Mouse (Mus musculus) embryonic facial prominence, embryonic 15.5 days (tissue): Measurements from ENCODE around the gene Fam204a. TPM values are rescaled to one million over a fixed set of nuclear protein-coding genes. Genes with fewer than 3 reads are reported as not detected.

Experiments
- ATAC-seq: fragments of 200-750 bp; cut with Nextera tagmentation; 2 replicates; pipeline ENCODE4 v1.8.0; 2017; ENCODE audit warnings: low read depth, moderate TSS enrichment; ENCODE audit not compliant: insufficient number of reproducible peaks, low FRiP score, low TSS enrichment
- H3K27ac ChIP-seq: fragments of 300-500 bp; sonication (generic); replicated peaks from 2 replicates; pipeline ENCODE4 v1.5.1; 2015; ENCODE audit warnings: mild to moderate bottlenecking, inconsistent platforms
- H3K27me3 ChIP-seq: fragments of 300-500 bp; sonication (generic); 2 replicates; pipeline ENCODE4 v1.6.1; 2015; ENCODE audit warnings: inconsistent platforms
- H3K36me3 ChIP-seq: fragments of 300-500 bp; sonication (generic); 2 replicates; pipeline ENCODE4 v1.6.1; 2015; ENCODE audit warnings: mild to moderate bottlenecking, inconsistent platforms
- H3K4me1 ChIP-seq: fragments of 300-500 bp; sonication (generic); 2 replicates; pipeline ENCODE4 v1.6.1; 2015; ENCODE audit warnings: inconsistent platforms
- H3K4me2 ChIP-seq: fragments of 300-500 bp; sonication (generic); replicated peaks from 2 replicates; pipeline ENCODE4 v1.6.1; 2015; ENCODE audit warnings: mild to moderate bottlenecking, inconsistent platforms
- H3K4me3 ChIP-seq: fragments of 300-500 bp; sonication (generic); replicated peaks from 2 replicates; pipeline ENCODE4 v1.5.1; 2015; ENCODE audit warnings: mild to moderate bottlenecking, inconsistent platforms
- H3K9ac ChIP-seq: fragments of 300-500 bp; sonication (generic); 2 replicates; pipeline ENCODE4 v1.6.1; 2015; ENCODE audit warnings: inconsistent platforms
- H3K9me3 ChIP-seq: fragments of 300-500 bp; sonication (generic); replicated peaks from 2 replicates; pipeline ENCODE4 v1.6.1; 2016; ENCODE audit warnings: inconsistent platforms
- WGBS: fragments of 180-500 bp; shearing (Covaris S2); methylation state at CpG from one replicate; pipeline ENCODE4 v1.1.7; 2015; 5-methylcytosine and 5-hydroxymethylcytosine counted together
- polyA plus RNA-seq: library from polyadenylated mRNA; unstranded; fragments of >200 nt; fragmentation: Nextera tagmentation; extraction: Ambion mirVana; gene quantifications from 2 replicates; pipeline ENCODE4 v1.2.1, GENCODE M21; 2015

The Fam204a gene
- polyA plus RNA-seq, 1 experiment from 2014 or later = 50.1 TPM

DNA sequence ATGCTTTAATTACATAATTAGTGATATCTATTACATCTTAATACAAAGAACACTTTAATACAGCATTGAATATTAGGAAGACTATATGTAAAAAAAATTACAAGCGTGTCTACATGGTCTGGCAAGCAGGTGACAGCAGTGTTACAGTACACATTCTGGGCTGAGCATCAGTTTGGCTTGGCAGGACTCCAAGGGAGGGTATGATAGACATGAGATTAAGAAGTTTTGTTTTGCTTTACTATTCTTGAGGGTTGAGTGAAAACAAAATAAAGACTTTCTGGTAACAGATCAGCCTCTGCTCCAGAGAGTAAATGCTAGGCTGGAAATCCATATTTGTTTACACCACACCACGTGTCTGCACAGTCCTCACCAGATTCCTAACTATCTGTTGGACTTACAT, 8.5 kb downstream of the Fam204a start:
- no peak overlapping the region for H3K4me2 ChIP-seq
- 58% methylated on average over 2 of the region's 2 CpGs for WGBS
- 0 out of 2 replicates have a peak, but pooled peaks cover 3% of the 10 kb centered on the region for H3K36me3 ChIP-seq
- H3K27ac ChIP-seq = no peak overlapping the region
- peaks cover 5% of the 10 kb centered on the region; the same call in 1 of the 2 replicates for H3K4me1 ChIP-seq
- no peaks in the 10 kb centered on the region for H3K9me3 ChIP-seq
- H3K9ac ChIP-seq = no peak overlapping the region
- no peak overlapping the region for H3K4me3 ChIP-seq
- no peaks in the 10 kb centered on the region for H3K27me3 ChIP-seq
- no peak for ATAC-seq

DNA sequence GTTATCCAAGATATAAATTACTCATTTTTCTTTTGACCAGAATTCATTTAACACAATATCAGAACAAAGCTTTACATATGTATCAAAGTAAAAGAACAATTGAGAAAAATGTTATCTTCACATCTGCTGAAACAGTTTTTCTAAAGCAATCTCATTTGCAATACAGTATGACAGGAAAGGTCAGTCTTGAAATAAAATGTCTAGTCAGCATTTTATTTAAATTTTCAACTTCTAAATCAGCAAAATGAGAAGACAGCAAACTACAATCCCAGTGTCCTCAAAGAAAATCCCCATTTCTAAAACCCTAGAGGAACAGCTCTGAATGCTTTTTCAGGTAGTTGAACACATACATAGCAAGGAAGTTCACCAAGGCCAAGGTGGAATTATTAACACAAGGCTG, 18.3 kb downstream of the Fam204a start:
- no peak overlapping the region for H3K27ac ChIP-seq
- no peak overlapping the region for H3K9ac ChIP-seq
- ATAC-seq = no peak
- no peaks in the 10 kb centered on the region for H3K9me3 ChIP-seq
- H3K27me3 ChIP-seq = no peaks in the 10 kb centered on the region
- no peak overlapping the region for H3K4me3 ChIP-seq
- no peaks in the 10 kb centered on the region for H3K36me3 ChIP-seq
- no peak overlapping the region for H3K4me2 ChIP-seq
- H3K4me1 ChIP-seq = no peaks in the 10 kb centered on the region

DNA sequence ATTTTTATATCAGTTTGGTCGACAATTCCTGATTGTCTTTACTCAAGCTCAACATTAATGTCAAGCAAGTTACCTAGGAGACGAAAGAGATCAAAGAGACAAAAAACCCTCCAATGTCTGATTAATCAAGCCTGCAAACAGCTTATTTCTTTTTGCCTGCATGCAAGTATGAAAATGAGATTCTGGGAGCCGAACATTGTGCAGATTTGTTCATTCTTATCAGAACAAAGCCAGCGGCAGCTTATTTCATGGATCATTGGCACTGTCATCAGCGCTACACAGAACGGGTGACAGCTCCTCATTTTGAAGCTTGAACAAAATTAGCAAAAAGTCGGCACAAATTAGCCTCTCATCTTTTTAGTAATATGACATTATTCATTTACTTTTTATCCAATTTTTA, 22.3 kb downstream of the Fam204a start:
- H3K27ac ChIP-seq = no peak overlapping the region
- WGBS = 68% methylated on average over 7 of the region's 7 CpGs
- ATAC-seq = no peak
- no peaks in the 10 kb centered on the region for H3K4me1 ChIP-seq
- no peaks in the 10 kb centered on the region for H3K9me3 ChIP-seq
- H3K9ac ChIP-seq = no peak overlapping the region
- no peaks in the 10 kb centered on the region for H3K27me3 ChIP-seq
- H3K36me3 ChIP-seq = peaks cover 5% of the 10 kb centered on the region
- no peak overlapping the region for H3K4me3 ChIP-seq
- H3K4me2 ChIP-seq = no peak overlapping the region

DNA sequence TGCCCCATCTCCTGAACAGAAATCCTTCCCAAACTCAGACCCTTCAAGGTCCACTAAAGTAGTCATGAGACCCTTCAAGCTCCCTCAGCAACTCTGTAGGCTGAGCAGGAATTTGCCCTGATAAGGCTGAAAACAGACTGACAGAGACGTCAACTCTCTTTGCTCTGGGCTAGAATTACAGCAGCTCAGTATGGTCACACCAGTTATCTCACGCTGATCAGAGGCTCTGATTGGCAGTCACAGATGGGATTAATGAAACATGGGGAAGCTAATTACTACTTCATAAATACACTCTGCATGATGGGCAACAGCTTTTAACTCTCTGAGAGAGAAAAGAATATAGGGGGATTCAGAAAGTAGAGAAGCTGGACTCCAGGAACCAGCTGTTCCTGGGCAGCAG, 26.2 kb downstream of the Fam204a start:
- WGBS = 29% methylated on average over 2 of the region's 2 CpGs
- peaks cover 13% of the 10 kb centered on the region for H3K36me3 ChIP-seq

DNA sequence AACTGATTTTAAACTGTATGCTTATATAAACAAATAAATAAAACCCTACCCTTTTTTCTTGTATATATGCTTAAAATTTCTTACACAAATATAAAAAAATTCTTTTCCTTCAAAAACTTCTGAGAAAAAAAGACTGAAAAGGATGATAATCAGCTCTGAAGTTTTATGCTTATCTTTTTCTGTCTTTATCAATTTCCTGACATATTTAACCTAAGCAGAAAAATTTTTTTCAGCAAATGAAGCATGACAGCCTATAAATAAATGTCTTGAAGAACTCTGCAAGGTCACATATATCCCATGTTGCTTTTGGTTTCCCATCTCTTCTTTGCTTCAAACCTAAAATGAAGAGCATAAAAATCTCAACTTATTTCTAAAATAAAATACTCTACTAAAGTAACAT, 27.3 kb downstream of the Fam204a start:
- Histone ChIP-seq H3K4me1 (no peaks in the 10 kb centered on the region), H3K9ac (no peak overlapping the region), H3K4me3 (no peak overlapping the region), H3K27ac (no peak overlapping the region), H3K27me3 (no peaks in the 10 kb centered on the region), H3K9me3 (no peaks in the 10 kb centered on the region), H3K36me3 (peaks cover 21% of the 10 kb centered on the region), H3K4me2 (no peak overlapping the region)
- no peak for ATAC-seq

More for the DNA sequence above, 26.2 kb downstream of the Fam204a start:
- Histone ChIP-seq H3K4me2 (no peak overlapping the region), H3K27me3 (no peaks in the 10 kb centered on the region), H3K9ac (no peak overlapping the region), H3K4me3 (no peak overlapping the region), H3K9me3 (no peaks in the 10 kb centered on the region), H3K4me1 (no peaks in the 10 kb centered on the region), H3K27ac (no peak overlapping the region)
- no peak for ATAC-seq

DNA sequence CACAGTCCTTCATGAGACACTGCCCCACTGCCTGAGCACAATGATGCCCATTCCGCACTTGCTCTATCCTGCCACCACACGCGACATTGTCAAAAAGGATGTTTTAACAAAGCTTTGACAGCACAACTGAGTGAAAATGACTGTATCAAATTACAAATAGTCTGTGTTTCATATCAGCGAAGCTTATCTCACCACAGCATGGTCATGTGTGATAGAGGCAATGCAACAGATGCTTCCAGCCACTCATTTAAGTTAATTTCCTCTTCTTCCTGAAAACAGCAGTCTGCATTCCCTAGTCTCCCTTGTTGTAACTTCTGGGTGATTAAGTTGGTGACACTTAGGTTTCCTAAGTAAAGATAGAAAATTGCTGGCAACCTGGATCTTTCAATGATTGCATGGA, 33.7 kb downstream of the Fam204a start:
- Histone ChIP-seq H3K27me3 (no peaks in the 10 kb centered on the region), H3K4me3 (no peak overlapping the region), H3K4me2 (no peak overlapping the region), H3K9ac (no peak overlapping the region), H3K4me1 (no peaks in the 10 kb centered on the region), H3K9me3 (no peaks in the 10 kb centered on the region), H3K27ac (no peak overlapping the region), H3K36me3 (peaks cover 19% of the 10 kb centered on the region; the same call in 1 of the 2 replicates)
- WGBS = 83% methylated on average over 4 of the region's 4 CpGs
- ATAC-seq = no peak

DNA sequence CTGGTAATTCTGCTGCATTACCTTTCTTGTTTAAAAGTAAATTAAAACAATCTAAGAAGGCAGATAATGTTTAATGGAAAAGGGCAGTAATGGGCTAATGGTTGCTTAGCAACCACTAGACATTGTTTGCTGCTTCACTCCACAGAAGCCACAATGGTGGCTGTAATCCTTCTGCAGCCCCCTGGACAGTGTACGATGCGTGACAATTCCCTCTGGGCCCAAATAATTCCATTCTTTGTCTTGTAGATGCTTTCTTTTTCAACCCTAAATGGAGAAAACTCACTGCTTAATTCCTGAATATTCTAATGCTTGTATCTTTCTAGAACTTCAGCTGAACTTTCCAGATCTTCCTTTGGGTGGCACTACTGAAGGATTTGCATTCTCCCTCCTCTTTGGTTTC, 37.3 kb downstream of the Fam204a start:
- Histone ChIP-seq H3K36me3 (peaks cover 8% of the 10 kb centered on the region; the same call in 1 of the 2 replicates), H3K4me3 (no peak overlapping the region), H3K27ac (no peak overlapping the region), H3K4me1 (no peaks in the 10 kb centered on the region), H3K9me3 (no peaks in the 10 kb centered on the region), H3K4me2 (no peak overlapping the region), H3K27me3 (no peaks in the 10 kb centered on the region), H3K9ac (no peak overlapping the region)
- 47% methylated on average over 2 of the region's 2 CpGs for WGBS
- no peak for ATAC-seq

DNA sequence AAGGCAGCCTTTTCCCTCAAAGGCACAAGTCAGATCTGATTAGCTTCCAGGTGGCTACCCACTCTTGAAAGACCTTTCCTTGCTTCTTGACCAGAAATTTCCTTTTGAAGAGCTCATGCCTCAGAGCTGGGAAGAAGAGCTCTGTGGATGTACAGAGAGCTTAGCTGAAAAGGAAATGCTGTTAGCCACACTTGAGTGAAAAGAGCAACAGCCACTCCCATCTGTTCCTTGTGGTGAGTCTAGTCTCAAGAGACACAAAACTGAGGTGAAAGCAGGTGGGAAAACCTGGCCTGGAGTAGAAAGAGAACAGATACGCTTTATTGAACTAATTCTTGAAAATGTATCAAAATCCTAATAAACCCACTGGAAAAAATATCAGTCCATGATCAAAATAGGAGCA, 43.6 kb downstream of the Fam204a start:
- Histone ChIP-seq H3K36me3 (no peaks in the 10 kb centered on the region), H3K4me3 (no peak overlapping the region), H3K4me1 (no peaks in the 10 kb centered on the region; the same call in 1 of the 2 replicates), H3K9ac (no peak overlapping the region), H3K27me3 (no peaks in the 10 kb centered on the region), H3K4me2 (no peak overlapping the region), H3K9me3 (no peaks in the 10 kb centered on the region), H3K27ac (no peak overlapping the region)
- WGBS = 81% methylated on average over 1 of the region's 1 CpGs
- no peak for ATAC-seq

DNA sequence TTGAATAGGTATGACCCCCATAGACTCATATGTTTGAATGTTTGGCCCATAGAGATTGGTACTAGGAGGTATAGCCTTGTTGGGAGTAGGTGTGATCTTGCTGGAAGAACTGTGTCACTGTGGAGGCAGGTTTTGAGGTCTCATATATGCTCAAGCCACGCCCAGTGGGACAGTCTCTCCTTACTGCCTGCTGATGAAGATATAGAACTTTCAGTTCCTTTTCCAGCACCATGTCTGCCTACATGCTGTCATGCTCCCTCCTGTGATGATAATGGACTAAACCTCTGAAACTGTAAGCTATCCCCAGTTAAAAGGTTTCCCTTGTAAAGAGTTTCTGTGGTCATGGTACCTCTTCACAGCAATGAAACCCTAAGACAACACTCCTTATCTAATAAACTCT, 44.3 kb downstream of the Fam204a start:
- no peak overlapping the region for H3K4me3 ChIP-seq
- H3K9ac ChIP-seq = no peak overlapping the region
- WGBS = 89% methylated on average over 1 of the region's 1 CpGs
- H3K9me3 ChIP-seq = no peaks in the 10 kb centered on the region
- H3K27ac ChIP-seq = no peak overlapping the region
- ATAC-seq = no peak
- H3K36me3 ChIP-seq = no peaks in the 10 kb centered on the region
- H3K4me1 ChIP-seq = no peaks in the 10 kb centered on the region; the same call in 1 of the 2 replicates
- H3K4me2 ChIP-seq = no peak overlapping the region
- no peaks in the 10 kb centered on the region for H3K27me3 ChIP-seq

DNA sequence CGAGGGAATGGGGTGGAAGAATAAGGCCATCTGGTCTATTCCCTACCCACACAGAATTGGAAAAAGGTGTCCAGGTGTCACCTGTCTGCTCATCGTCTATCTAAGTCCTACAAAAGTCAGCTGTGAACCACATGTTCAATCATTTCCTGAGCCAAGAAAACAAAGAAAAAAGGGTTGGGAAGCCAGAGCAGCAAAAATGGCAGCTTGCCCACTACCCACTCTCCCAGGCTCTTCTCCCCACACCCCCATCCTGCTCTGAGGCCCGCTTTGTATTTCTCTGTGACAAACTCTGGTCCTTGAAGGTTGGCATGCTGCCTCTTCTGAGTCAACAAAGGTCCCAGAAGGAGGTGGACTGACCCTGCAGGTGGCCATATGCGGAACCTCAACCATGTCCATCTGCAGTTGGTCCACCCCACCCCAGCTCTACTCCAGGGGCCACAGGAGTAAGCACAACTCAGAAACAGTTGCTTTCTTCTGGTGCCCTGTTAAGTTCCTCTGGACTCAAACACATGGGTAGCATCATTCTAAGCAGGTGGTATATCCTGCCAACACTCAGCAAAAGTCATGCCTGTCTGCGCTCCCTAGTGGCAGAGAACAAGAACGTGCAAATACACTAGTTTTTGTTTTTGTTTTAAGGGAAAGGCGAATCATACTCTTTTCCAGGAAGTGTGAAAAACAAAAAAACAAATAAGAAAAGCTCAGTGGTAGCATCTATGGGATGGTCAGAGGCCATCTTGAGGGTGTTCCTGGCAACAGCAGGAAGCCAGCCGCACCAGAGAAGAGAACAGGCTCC, 47.5 kb downstream of the Fam204a start:
- Histone ChIP-seq H3K36me3 (no peaks in the 10 kb centered on the region), H3K27ac (0 out of 2 replicates have a peak overlapping the region, but pooled peaks have one; percentile 23), H3K27me3 (no peaks in the 10 kb centered on the region), H3K4me3 (no peak overlapping the region), H3K9ac (no peak overlapping the region), H3K4me2 (no peak overlapping the region), H3K9me3 (no peaks in the 10 kb centered on the region), H3K4me1 (no peaks in the 10 kb centered on the region; the same call in 1 of the 2 replicates)
- 69% methylated on average over 8 of the region's 8 CpGs for WGBS
- ATAC-seq = no peak

DNA sequence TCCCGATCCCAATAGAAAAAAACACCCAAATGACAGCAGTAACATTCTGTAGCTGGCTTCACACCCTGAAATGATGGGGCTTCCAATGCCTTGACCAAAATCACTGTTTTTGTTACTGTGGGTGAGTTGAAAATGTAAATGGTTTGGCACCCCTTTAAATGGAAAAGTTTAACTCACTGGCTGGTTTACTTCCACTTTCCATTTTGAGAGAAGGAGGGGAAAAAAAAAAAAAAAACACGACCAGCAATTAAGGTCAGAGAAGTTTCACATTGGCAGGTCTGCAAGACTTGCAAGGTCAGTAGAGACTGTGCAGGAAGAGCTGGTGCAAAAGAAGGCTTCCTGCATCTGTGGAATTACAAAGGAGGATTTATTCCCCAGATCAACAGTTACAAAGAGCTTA, 61.1 kb downstream of the Fam204a start:
- WGBS = 44% methylated on average over 2 of the region's 2 CpGs
- Histone ChIP-seq H3K36me3 (no peaks in the 10 kb centered on the region), H3K4me1 (peaks cover 6% of the 10 kb centered on the region; the same call in 1 of the 2 replicates), H3K27ac (no peak overlapping the region), H3K27me3 (no peaks in the 10 kb centered on the region), H3K4me3 (no peak overlapping the region), H3K9ac (no peak overlapping the region), H3K9me3 (no peaks in the 10 kb centered on the region), H3K4me2 (no peak overlapping the region)
- no peak for ATAC-seq
